Mouse (Mus musculus) urinary bladder, postnatal 4 days (tissue): ENCODE data around the gene Scel.
A peak's percentile ranks its signal among the peaks of the same experiment; 100 is the strongest.

Experiments used
- DNase-seq, 2 experiments: peaks; one replicate each; pipeline ENCODE4 v3.0.0; 2021 to 2022; ENCODE audit warnings: low spot score in 2 of 2

The Scel gene

DNA sequence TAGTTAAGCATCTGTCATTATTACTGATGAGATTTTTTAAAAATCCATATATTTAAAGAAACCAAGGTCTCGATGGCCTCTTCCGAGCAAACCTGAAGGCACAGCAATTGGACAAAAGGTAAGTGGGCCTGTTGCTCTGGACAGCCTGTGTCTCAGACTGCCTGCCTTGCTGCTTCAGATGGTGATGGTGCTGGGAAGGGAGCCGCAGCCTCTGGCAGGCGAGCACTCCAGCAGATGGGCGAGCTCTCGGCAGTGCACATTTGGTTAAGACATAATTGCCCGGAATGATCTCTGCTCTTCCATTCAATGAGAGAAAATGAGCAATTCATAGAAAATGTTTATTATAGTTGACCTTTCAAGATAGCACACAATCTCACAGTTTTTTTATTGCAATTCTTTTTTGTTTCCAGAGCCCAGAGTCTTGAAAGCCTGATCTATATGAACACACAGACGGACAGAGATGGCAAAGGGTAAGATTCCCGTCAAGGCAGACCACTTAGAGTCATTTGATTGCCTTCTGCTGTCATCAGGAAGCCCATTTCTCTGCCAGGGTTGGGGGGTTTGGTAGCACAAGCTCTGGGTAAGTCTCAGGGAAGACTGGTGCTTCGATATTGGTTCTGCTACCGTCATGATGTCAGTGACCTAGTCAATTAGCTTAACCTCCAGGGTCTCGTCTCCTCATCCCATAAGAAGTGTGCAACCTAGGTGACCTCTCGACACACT is 58.6 kb downstream of the Scel start:
- no peak for DNase-seq

DNA sequence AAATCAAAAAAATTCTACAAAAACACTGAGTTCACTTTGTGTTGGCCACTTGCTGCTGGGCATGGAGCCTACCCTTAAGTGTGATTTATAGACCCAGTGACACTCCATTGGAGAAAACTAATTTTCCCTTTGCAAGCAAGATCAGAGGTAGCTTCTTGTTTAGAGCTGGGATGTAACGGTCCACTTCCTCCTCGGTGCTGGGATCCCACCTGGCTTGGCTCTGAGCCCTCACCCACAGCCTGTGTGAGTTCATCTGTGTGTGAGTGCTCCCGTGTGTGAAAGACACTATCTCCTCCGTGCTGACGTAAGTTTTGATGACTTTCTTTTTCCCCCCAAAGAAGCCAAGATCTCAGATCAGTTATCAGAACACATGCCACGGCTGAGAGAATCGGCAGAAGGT is 62.7 kb downstream of the Scel start:
- DNase-seq, result no peak

DNA sequence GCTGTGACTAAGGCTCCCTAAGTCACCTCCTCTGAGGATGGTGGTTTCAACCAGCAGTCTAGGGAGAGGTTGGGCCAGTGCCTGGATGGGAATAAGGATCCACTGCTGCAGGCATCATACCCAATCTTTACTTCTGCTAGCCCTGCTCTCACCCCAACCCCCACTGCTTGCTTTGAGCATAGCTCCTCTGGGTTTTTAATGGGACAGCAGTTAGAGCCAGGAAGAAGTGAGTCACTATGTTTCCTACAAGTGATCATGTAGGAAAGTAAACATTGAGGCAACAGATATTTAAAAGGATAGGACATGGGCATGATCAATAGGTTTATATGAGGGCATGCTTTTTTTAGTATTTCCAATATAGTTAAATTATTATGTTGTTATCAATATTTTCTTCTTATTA is 63.9 kb downstream of the Scel start:
- no peak for DNase-seq

DNA sequence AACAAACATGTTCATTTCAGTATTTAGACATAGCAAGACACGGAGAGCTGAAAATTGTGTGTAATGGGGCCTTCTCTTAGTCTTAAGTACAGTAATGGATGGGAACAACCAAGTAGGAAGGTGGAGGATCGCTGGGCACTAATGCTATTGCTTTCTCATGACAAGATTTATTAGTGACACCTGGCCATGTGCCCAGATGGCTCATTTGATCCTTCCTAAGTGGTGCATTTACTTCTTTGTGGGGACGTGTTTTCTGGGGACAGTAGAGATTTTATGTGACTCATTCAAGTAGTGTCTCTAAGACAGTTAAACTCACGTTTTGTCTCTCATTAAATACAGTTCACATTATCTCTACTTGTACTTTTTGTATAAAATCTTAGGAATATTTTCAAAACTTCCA is 73.5 kb downstream of the Scel start:
- no peak for DNase-seq

DNA sequence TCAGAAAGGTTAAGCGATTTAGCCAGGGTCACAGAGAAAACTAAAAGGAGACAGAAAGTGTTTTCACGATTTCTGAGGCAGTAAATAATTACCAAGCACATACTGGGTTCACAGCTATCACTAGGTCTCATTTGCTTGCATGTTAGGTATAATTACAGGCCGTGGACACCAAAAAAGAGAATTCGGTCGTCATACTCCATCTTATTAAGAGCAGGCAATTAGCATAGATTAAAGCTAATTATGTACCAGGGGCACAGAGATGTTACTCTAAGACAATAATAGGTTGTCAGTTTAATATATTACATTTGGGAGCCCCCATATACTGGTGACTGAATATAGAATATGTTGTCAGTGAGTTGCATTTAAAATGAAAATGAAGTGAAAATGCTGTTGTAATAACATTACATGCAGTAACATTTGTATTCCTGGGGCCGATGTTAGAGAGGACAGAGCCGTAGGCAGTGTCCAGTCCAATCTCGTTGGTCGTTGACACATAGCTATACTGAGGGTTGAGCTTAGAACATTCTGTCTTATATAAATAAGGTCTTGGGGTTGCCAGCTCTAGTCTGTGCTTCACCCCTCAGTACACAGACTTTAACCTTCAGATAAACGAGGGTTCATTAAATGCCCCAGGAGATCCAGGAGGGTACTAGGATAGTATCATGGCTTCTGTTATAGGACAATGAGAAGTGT is 74.2 kb downstream of the Scel start:
- DNase-seq, result no peak

DNA sequence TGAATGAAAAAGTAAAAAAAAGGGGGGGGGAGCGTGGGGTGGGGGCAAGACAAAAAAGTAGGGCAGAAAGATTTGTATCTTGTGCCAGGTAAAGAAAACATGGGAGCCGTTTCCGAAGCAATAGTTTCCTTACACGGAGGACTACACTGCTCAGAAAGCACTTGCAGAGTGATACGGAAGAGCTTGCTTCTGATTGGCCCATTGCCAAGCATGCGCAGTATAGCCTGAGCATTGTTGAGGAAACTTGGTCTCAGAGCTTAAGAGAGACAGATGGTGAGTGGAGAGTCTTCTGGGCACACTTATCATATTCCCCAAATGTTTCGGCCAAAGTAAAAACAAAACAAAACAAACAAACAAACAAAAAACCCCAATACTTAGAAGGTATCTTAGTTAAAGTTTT is 76.7 kb downstream of the Scel start:
- no peak for DNase-seq

DNA sequence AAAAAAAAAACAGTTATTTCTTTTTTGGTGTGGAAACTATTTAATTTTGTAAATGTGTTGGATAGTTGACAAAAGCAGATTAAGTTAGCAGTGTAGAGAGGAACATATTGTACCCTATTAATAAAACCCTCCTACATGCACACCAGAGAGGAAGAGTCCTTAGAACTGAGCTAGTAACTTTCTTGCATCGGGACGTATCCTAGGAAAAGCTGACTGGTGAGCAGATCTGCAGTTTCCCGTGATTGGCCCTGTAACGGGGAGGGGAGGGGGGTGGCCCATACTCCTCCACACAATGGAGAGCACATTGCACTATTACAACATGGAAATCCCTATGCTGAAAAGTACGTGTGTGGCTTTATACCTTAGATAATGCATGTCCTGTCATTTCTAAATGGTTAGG is 82.7 kb downstream of the Scel start:
- no peak for DNase-seq

DNA sequence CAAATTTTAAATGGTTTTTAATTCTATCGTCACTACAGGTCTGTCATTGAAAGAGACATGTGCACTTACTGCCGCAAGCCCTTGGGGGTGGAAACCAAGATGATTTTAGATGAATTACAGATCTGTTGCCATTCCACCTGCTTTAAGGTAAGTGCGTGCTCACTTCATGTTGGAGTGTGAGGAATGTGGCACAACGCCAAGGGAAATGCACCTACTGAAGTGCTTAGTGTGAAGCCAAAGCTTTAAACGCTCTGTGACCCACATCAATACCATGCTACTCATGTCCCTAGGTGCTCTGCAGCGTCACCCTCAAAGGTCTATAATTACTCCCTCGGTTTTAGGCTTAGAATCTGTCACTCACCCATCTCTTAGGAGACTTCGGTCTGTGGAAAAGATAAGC is 94.9 kb downstream of the Scel start:
- DNase-seq, result no peak

DNA sequence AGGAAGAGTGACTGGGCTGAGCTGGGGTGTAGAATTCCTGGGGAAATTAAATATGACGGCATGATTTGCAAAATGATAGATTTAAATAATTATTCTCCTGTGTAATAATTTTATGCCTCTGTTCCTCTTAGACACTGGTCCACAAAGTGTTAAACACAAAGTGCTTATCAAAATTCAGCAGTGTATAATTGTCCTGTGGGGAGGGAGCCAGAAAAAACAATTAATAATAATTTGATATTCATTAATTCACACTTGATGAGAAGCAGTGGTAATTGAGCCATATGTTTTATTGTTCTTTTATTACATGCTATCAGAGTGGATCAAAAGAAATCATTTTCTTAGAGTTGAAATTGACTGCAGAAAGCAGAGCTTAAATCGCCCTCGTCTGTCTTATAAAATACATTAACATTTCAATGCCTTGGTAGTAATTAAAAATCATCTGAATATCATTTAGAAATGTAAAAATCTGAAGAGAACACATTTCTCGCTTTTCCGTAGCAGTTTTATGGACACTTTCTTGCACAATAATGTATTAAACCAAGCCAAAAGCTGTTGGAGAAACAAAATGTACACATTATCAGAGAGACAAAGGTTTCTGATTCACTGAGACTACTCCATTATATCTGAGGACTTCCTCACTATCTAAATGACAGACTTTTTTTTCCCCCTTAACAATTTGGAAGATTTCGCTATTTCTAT is 100.6 kb downstream of the Scel start:
- DNase-seq, result no peak

DNA sequence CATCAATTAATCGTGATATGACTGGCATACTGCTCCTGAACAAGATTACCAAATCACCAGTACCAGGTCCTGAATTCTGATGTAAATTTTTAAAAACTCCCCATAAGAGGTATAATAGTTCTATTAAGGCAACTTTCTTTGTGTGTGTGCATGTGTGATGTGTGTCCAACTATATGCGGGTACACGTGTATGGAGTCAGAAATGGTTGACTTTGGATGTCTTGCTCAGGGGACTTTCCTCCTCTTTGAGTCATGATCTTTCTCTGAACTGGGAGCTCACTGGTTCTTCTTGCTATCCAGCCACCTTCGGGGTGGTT is 101.1 kb downstream of the Scel start:
- no peak for DNase-seq

DNA sequence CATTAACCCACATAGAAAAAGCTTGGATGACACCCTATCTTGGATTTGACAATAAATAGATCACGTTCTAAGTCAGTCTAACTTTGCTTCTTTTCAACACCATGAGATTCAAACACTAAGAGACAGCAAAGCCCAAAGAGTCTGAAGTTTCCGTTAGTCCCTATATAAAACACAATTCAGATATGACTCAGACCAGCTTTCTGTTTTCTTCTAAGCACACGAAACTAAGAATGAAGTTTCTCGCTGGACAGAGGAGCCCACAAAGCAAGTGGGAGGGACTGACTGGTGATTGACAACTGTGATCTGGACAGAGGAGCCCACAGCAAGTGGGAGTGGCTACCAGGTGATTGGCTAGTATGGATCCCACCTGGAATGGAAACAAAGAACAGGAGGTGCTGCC is 106.6 kb downstream of the Scel start:
- no peak for DNase-seq

DNA sequence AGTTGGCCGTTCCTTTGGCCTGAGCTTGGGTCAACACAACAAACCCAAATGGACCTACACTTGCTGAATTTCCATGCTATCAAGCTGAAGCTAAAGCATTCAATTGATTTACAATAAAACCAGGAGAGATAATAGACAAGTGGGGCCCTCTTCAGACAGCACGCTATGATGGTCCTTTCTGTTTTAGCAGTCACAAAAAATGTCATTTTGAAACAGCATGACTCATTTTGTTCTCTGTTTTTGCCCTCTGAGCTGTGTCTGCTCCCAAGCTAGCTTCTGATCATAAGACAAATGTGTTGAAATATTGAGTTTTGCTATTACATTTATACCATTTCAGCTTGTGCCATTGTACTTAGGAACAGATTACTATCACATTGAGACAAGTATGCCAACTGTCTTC is 108.1 kb downstream of the Scel start:
- DNase-seq, result no peak

DNA sequence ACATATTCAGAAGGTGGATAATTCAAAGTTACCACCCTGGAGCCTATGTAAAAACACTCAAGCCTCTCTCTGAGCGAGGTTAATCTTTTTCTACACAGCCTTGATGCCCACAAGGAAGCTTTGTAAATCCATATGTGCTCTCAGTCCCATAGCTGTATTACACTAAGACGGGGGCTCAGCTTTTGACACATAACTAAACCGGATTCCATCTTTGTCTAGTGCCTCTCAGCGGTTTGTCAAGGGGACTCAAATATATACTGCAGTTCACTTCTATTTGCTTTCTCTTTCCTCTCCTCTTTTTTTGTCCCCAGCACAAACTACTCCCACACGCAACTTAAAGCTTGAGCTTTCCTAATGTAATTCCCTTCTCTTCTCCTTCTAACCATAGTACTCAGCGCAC is 113.0 kb downstream of the Scel start:
- DNase-seq, result no peak

DNA sequence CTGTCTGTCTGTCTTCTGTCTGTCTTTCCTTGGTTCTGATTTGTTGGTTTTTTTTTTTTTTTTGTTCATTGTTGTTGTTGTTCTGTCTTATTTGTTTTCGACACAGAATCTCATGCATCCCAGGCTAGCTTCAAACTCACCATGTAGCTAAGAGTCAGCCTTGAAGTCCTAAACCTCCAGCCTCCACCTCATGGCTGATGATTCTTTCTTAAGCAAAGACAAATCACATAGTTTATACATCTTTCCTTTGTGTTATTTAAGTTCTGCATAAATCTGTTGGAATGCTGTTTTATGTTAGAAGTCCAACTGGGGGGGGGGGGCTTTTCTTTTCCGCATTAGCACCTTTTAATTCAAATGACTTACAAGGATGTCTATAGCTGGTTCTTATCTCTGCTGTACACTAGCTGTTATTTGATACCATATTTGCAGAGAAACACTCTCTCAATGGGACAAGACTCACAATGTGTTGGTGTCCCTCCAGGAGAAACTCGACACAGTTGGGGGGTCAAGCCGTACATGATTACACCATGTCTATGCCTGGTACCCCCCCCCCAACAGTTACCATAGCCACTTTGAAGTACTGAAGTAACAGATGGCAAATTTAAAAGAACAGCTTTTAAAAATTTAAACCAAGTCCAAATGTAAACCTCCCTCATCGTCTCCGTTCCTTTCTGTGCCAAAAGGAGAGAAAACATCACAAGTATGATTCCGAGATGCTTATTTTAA is 116.7 kb downstream of the Scel start:
- DNase-seq, result no peak

DNA sequence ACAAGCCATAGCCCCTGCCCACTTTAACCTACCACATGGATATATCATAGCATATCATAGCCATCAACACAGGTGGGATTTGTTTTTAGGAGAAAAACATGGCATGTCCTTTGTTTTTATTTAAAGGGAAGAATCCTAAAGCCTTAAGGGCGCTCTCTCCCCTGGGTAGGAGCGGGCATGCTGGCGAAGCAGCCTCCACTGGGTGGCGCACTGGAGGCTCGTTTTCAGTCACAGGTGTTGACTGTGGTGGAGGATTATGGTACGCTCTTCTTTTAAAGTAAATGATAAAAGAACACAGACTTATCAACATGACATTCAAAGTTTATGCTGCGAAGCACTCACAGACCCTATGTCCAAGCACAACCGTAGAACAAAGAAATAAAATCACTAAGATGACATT is 117.4 kb downstream of the Scel start:
- DNase-seq, result no peak

DNA sequence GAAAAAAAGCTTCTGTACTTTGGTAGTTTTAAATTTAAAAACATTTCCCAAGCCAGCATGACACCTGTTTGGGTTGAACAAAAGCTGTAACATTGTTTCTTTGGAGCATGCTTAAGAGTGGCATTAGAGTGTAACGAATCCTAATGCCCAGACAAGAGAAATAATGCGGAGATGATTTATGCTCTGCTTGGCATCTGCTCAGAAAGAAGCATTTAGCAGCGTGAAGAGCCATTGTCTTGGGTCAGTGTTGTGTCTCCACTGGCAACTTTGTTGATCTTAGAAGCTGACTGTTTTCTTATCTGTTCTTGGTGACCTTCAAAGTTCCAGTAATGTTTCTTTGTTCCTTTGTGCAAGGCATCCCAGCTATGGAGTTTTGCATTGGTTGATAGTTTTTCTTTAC is 130.8 kb downstream of the Scel start:
- DNase-seq, result no peak

DNA sequence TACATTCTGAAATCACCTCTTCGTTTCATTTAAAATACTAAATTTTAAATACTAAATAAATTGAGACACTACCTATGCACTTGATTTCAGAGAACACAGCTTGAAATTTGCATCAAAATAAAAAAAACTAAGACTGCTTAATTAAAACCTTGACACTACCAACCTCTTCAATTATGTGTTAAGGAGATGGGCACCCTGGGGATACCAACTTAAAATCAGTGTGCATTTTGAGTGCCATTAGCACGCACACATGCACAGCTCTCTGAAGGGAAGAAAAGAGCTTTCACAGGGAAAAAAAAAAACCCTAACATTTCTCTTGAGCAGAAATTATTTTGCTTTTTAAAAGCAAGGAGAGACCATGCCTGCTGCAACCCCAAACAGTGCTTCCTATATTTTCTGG is 134.8 kb downstream of the Scel start:
- DNase-seq, result no peak

DNA sequence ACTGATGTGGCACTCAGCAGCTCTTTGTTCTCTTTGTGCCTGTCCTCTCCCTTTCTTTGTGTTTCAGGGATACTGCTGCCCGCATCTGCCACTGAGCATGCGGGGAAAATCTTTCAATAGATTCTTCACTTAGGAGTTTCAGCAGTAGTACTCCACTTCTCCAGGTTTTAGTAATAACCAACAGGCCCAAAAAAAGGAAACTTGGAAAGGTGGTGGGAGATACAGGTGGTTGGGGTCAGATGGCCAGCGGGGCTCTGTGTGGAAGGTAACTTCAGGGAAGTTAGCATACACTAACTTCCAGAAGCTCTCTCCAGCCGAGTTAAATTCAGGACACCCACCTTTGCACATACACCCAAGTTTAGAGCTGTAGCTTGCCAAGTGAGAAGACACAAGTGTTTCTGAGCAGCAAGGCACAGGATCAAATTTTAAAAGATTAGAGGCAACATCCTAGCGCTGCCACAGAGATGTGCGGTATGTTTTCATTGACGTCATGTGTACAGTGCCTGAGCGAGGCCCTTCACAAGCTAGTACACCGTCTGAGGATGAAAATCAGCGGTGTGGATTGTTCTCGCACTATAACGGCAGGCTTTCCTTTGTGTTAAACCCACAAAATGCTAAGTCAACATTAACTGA is 135.6 kb downstream of the Scel start:
- no peak for DNase-seq

DNA sequence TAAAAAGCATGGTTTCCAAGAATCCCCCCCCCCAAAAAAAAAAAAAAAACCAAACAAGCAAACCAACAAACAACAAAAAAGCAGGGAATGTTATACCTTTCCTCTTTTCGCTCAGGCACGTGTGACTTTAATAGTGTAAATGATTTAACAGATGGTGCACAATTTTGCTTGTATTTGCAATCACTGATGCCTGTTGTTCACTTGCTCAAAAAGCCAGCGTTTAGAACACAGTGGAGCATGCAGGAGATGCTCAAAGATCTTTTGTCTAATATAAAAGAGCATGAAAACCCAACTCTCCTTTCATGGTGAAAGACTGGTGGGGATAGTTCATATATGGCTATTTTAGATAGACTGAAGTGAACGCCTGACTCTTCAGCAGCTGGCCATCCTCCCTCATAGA is 136.2 kb downstream of the Scel start:
- no peak for DNase-seq

DNA sequence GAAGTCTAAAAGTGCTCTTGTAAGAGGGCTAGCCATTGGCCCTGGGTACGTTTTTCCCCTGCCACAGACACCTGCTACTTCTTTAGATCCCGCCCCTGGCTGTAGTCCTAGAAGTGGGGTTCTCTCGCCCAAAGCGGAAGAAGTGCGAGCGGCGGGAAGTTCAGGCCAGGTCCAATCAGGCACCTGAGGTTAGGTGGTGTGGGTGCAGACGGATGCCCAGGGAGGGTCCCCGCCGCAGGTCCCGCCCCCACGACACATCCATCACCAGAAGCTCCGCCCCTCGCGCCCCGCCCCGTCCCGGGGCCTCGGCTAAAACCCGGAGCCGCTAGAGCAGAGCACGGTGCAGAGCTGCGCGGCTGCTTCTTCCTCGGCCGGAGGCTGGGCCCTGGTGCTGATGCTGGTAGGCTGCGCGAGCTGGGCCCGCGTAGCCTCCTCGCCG is 136.8 kb downstream of the Scel start, which contains the start of gene Slain1:
TSS of gene Slain1 (plus strand) at position 333 of the 439 bp plus-strand sequence.
- DNase-seq, result peak; percentile 61 to 77

DNA sequence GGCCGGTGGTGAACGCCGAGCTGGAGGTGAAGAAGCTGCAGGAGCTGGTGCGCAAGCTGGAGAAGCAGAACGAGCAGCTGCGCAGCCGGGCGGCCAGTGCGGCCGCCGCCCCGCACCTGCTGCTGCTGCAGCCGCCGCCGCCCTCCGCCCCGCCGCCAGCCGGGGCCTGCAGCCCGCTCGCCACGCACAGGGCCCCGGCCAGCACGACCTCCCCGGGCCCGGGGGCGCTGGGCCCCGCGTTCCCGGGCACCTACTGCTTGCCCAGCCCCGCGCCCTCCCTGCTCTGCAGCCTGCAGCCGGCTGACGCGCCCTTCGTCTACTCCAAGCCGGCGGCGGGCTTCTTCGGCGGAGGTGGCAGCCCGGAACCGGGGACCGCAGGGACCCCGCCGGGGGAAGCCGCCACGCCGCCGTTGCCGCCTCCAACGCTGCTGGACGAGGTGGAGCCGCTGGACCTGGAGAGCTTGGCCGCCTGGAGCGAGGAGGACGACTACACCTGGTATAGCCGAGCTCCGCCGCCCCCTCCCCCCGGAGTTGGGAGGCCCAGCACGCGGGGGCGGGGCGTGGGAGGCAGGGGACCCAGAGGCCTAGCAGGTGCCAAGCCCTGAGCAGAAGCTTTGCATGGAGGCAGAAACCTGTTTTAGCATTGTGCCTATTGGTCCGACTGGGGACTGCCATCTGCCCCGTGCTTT is 137.4 kb downstream of the Scel start:
- peak; percentile 24 to 64 for DNase-seq
